Mouse (Mus musculus) heart, embryonic 16.5 days (tissue): ENCODE results near the gene Fam171a2. TPM values are rescaled to one million over a fixed set of nuclear protein-coding genes. Genes with fewer than 3 reads are reported as not detected.

Experiments used
- ATAC-seq: fragments of 200-750 bp; cut with Nextera tagmentation; replicated peaks from 2 replicates; pipeline ENCODE4 v1.8.0; 2017; ENCODE audit warnings: moderate number of reproducible peaks; ENCODE audit not compliant: insufficient read depth, low FRiP score; ENCODE audit errors: extremely low read depth
- H3K27ac ChIP-seq: fragments of 300-500 bp; sonication (generic); 2 replicates; pipeline ENCODE4 v1.5.1; 2014; ENCODE audit warnings: mild to moderate bottlenecking, low read length, control low read depth, moderate library complexity
- H3K27me3 ChIP-seq: fragments of 300-500 bp; sonication (generic); 2 replicates; pipeline ENCODE4 v1.6.1; 2014; ENCODE audit warnings: low read length, mixed read lengths; ENCODE audit not compliant: control insufficient read depth, insufficient read depth
- H3K36me3 ChIP-seq: fragments of 300-500 bp; sonication (generic); 2 replicates; pipeline ENCODE4 v1.6.1; 2014; ENCODE audit not compliant: control insufficient read depth, insufficient read depth
- H3K4me1 ChIP-seq: fragments of 300-500 bp; sonication (generic); 2 replicates; pipeline ENCODE4 v1.6.1; 2014; ENCODE audit warnings: low read length, mixed read lengths; ENCODE audit not compliant: control insufficient read depth, insufficient read depth
- H3K4me2 ChIP-seq: fragments of 300-500 bp; sonication (generic); 2 replicates; pipeline ENCODE4 v1.6.1; 2014; ENCODE audit warnings: low read depth, mild to moderate bottlenecking, control low read depth, low read length
- H3K4me3 ChIP-seq: fragments of 300-500 bp; sonication (generic); 2 replicates; pipeline ENCODE4 v1.5.1; 2014; ENCODE audit warnings: mild to moderate bottlenecking, control low read depth, low read length
- H3K9ac ChIP-seq: fragments of 300-500 bp; sonication (generic); 2 replicates; pipeline ENCODE4 v1.6.1; 2014; ENCODE audit warnings: low read length, control low read depth
- H3K9me3 ChIP-seq: fragments of 300-500 bp; sonication (generic); replicated peaks from 2 replicates; pipeline ENCODE4 v1.6.1; 2016; ENCODE audit warnings: low read length; ENCODE audit not compliant: control insufficient read depth
- WGBS: fragments of 180-500 bp; shearing (Covaris S2); extraction: QIAGEN DNeasy Blood & Tissue Kit; methylation state at CpG from one replicate; pipeline ENCODE4 v1.1.7; 2014; 5-methylcytosine and 5-hydroxymethylcytosine counted together
- polyA plus RNA-seq: library from polyadenylated mRNA; unstranded; fragments of >200 nt; fragmentation: Nextera tagmentation; extraction: Ambion mirVana; gene quantifications from 2 replicates; pipeline ENCODE4 v1.2.1, GENCODE M21; 2015

Fam171a2 gene
- polyA plus RNA-seq, 1 experiment from 2014 or later: 3.9 TPM

- H3K4me2 ChIP-seq: no peak overlapping the region
- no peak overlapping the region for H3K4me3 ChIP-seq
- no peaks in the 10 kb centered on the region for H3K9me3 ChIP-seq
- no peak overlapping the region for H3K27ac ChIP-seq
- no peaks in the 10 kb centered on the region for H3K27me3 ChIP-seq
- no peak for ATAC-seq
- peaks cover 37% of the 10 kb centered on the region for H3K4me1 ChIP-seq
- 95% methylated on average over 7 of the region's 7 CpGs for WGBS
- H3K9ac ChIP-seq: no peak overlapping the region
- H3K36me3 ChIP-seq: peaks cover 15% of the 10 kb centered on the region
Measured at GRCm38 (mm10) chr11:102433866-102434265, 13.6 kb downstream of the Fam171a2 start.

GRCm38 (mm10) chr11:102432896-102433295 lies 14.6 kb downstream of the Fam171a2 start:
- ATAC-seq: no peak
- H3K4me2 ChIP-seq: peak overlapping the region; percentile 22; the same call in 1 of the 2 replicates
- no peaks in the 10 kb centered on the region for H3K9me3 ChIP-seq
- no peak overlapping the region for H3K27ac ChIP-seq
- H3K36me3 ChIP-seq: peaks cover 13% of the 10 kb centered on the region; the same call in 1 of the 2 replicates
- no peaks in the 10 kb centered on the region for H3K27me3 ChIP-seq
- H3K4me1 ChIP-seq: peaks cover 37% of the 10 kb centered on the region
- no peak overlapping the region for H3K4me3 ChIP-seq
- 87% methylated on average over 6 of the region's 6 CpGs for WGBS
- peak overlapping the region; percentile 12; the same call in 1 of the 2 replicates for H3K9ac ChIP-seq

- ATAC-seq: no peak
- Histone ChIP-seq H3K4me2 (peak overlapping the region; percentile 31), H3K36me3 (peaks cover 13% of the 10 kb centered on the region; the same call in 1 of the 2 replicates), H3K4me1 (peaks cover 36% of the 10 kb centered on the region), H3K9ac (peak overlapping the region; percentile 15), H3K4me3 (peak overlapping the region; percentile 18), H3K9me3 (no peaks in the 10 kb centered on the region), H3K27me3 (no peaks in the 10 kb centered on the region), H3K27ac (0 out of 2 replicates have a peak overlapping the region, but pooled peaks have one; percentile 20)
- WGBS: 62% methylated on average over 16 of the region's 16 CpGs
Measured at GRCm38 (mm10) chr11:102432115-102432843, 15.2 kb downstream of the Fam171a2 start.

GRCm38 (mm10) chr11:102431728-102432114 lies 15.8 kb downstream of the Fam171a2 start:
- no peak overlapping the region for H3K27ac ChIP-seq
- WGBS: 87% methylated on average over 3 of the region's 3 CpGs
- H3K36me3 ChIP-seq: peaks cover 13% of the 10 kb centered on the region; the same call in 1 of the 2 replicates
- peak overlapping the region; percentile 18 for H3K4me3 ChIP-seq
- H3K9ac ChIP-seq: peak overlapping the region; percentile 15
- peak overlapping the region; percentile 31 for H3K4me2 ChIP-seq
- no peaks in the 10 kb centered on the region for H3K27me3 ChIP-seq
- H3K4me1 ChIP-seq: peaks cover 32% of the 10 kb centered on the region
- H3K9me3 ChIP-seq: no peaks in the 10 kb centered on the region
- no peak for ATAC-seq

- Histone ChIP-seq H3K4me2 (peak overlapping the region; percentile 70), H3K36me3 (peaks cover 13% of the 10 kb centered on the region; the same call in 1 of the 2 replicates), H3K9me3 (no peaks in the 10 kb centered on the region), H3K9ac (peak overlapping the region; percentile 73), H3K4me3 (peak overlapping the region; percentile 87), H3K27ac (peak overlapping the region; percentile 94), H3K4me1 (peaks cover 30% of the 10 kb centered on the region), H3K27me3 (no peaks in the 10 kb centered on the region)
- peak; percentile 31; the same call in 1 of the 2 replicates for ATAC-seq
- under 1% methylated on average over 7 of the region's 7 CpGs for WGBS
Measured at GRCm38 (mm10) chr11:102431018-102431645, 16.4 kb downstream of the Fam171a2 start.

- peak; percentile 94 for ATAC-seq
- Histone ChIP-seq H3K4me1 (peaks cover 27% of the 10 kb centered on the region), H3K9me3 (no peaks in the 10 kb centered on the region)
Measured at GRCm38 (mm10) chr11:102430121-102431017, 17.1 kb downstream of the Fam171a2 start, which contains the start of gene Grn. TSS of gene Grn (plus strand) at chr11:102430315.

GRCm38 (mm10) chr11:102429551-102429950 lies 17.9 kb downstream of the Fam171a2 start:
- H3K4me1 ChIP-seq: peaks cover 27% of the 10 kb centered on the region
- 19% methylated on average over 3 of the region's 3 CpGs for WGBS
- no peak for ATAC-seq
- H3K4me2 ChIP-seq: peak overlapping the region; percentile 70
- no peaks in the 10 kb centered on the region for H3K9me3 ChIP-seq
- H3K27me3 ChIP-seq: no peaks in the 10 kb centered on the region
- H3K9ac ChIP-seq: peak overlapping the region; percentile 77
- peak overlapping the region; percentile 87 for H3K4me3 ChIP-seq
- peak overlapping the region; percentile 94 for H3K27ac ChIP-seq
- peaks cover under 1% of the 10 kb centered on the region; the same call in 1 of the 2 replicates for H3K36me3 ChIP-seq

More at GRCm38 (mm10) chr11:102430121-102431017, 17.1 kb downstream of the Fam171a2 start, which contains the start of gene Grn:
- peak within 1 kb of the TSS; percentile 70 for H3K4me2 ChIP-seq
- under 1% methylated on average over 28 of the region's 29 CpGs for WGBS
- H3K27me3 ChIP-seq: no peaks in the 10 kb centered on the region
- peak within 1 kb of the TSS; percentile 87 for H3K4me3 ChIP-seq
- H3K36me3 ChIP-seq: peaks cover 7% of the 10 kb centered on the region; the same call in 1 of the 2 replicates
- H3K27ac ChIP-seq: peak within 1 kb of the TSS; percentile 94
- H3K9ac ChIP-seq: peak within 1 kb of the TSS; percentile 77

GRCm38 (mm10) chr11:102428981-102429540 lies 18.4 kb downstream of the Fam171a2 start:
- H3K4me3 ChIP-seq: no peak overlapping the region; the same call in 1 of the 2 replicates
- ATAC-seq: no peak
- no peaks in the 10 kb centered on the region for H3K9me3 ChIP-seq
- H3K27me3 ChIP-seq: no peaks in the 10 kb centered on the region
- no peaks in the 10 kb centered on the region for H3K36me3 ChIP-seq
- H3K9ac ChIP-seq: no peak overlapping the region; the same call in 1 of the 2 replicates
- WGBS: 60% methylated on average over 8 of the region's 8 CpGs
- H3K4me2 ChIP-seq: peak overlapping the region; percentile 70
- H3K4me1 ChIP-seq: peaks cover 24% of the 10 kb centered on the region
- H3K27ac ChIP-seq: no peak overlapping the region
